Comparison of ENCODE assay signal across 14 mouse cellular contexts in genomic region chr13:97051158-97051557, GRCm38 (mm10). TPM values are rescaled to one million over a fixed set of nuclear protein-coding genes. Genes with fewer than 3 reads are reported as not detected.
DNase-seq lines count a peak whose midpoint lies in the region; ATAC-seq and TF ChIP-seq lines count a peak whose summit lies in the region.
"Had no signal": no experiment of that assay in that cellular context is flagged by ENCODE, and none has a peak within 500 bp of the region (broad histone marks: within the 10 kb centered on the region; RNA-seq: fewer than 3 reads in every experiment).

No protein-coding gene starts in this region.

- H3K36me3 ChIP-seq in forebrain, embryonic 15.5 days: no peaks in the 10 kb centered on the region
- H3K36me3 ChIP-seq in forebrain, embryonic 10.5 days (replicated peaks): no peaks in the 10 kb centered on the region
- H3K36me3 ChIP-seq in liver, postnatal 0 days (replicated peaks; ENCODE audit: insufficient read depth, low read length): no peaks in the 10 kb centered on the region
- H3K36me3 ChIP-seq: hindbrain, embryonic 13.5 days had no signal

- TF ChIP-seq EP300 in liver, postnatal 0 days (IDR thresholded peaks at IDR 0.05; ENCODE audit: low read depth): no peak

- no peak overlapping the region for H3K4me3 ChIP-seq in forebrain, embryonic 15.5 days
- no peak overlapping the region for H3K4me3 ChIP-seq in forebrain, embryonic 10.5 days
- H3K4me3 ChIP-seq in layer of hippocampus, adult 2 months: no peak overlapping the region
- no peak overlapping the region for H3K4me3 ChIP-seq in liver, postnatal 0 days (ENCODE audit: low read depth, low read length)
- H3K4me3 ChIP-seq: hindbrain, embryonic 13.5 days had no signal

- TF ChIP-seq CTCF in layer of hippocampus, adult 2 months (conservative IDR thresholded peaks at IDR 0.05): no peak
- no peak for TF ChIP-seq CTCF in liver, postnatal 0 days (IDR thresholded peaks at IDR 0.05; ENCODE audit: low read depth)

- H3K4me1 ChIP-seq in forebrain, embryonic 15.5 days: 0 out of 2 replicates have a peak, but pooled peaks cover 2% of the 10 kb centered on the region
- H3K4me1 ChIP-seq in forebrain, embryonic 10.5 days: no peaks in the 10 kb centered on the region
- H3K4me1 ChIP-seq in liver, postnatal 0 days (ENCODE audit: insufficient read depth): no peaks in the 10 kb centered on the region
- H3K4me1 ChIP-seq: hindbrain, embryonic 13.5 days had no signal

- H3K27ac ChIP-seq in forebrain, embryonic 15.5 days (replicated peaks): no peak overlapping the region
- H3K27ac ChIP-seq in forebrain, embryonic 10.5 days: no peak overlapping the region
- no peak overlapping the region for H3K27ac ChIP-seq in layer of hippocampus, adult 2 months
- no peak overlapping the region for H3K27ac ChIP-seq in liver, postnatal 0 days (ENCODE audit: low read depth)
- H3K27ac ChIP-seq: hindbrain, embryonic 13.5 days; macrophage had no signal

- H3K9me3 ChIP-seq in forebrain, embryonic 15.5 days: no peaks in the 10 kb centered on the region
- no peaks in the 10 kb centered on the region for H3K9me3 ChIP-seq in forebrain, embryonic 10.5 days
- no peaks in the 10 kb centered on the region for H3K9me3 ChIP-seq in liver, postnatal 0 days (ENCODE audit: low read length)
- H3K9me3 ChIP-seq: hindbrain, embryonic 13.5 days had no signal

- 40% methylated on average over 6 of the region's 6 CpGs for WGBS in forebrain, embryonic 15.5 days
- WGBS in forebrain, embryonic 10.5 days: 81% methylated on average over 6 of the region's 6 CpGs
- WGBS in liver, postnatal 0 days (ENCODE audit: insufficient replicate concordance): 68% methylated on average over 6 of the region's 6 CpGs

- H3K9ac ChIP-seq in forebrain, embryonic 15.5 days (replicated peaks): no peak overlapping the region
- H3K9ac ChIP-seq in liver, postnatal 0 days (replicated peaks): no peak overlapping the region
- H3K9ac ChIP-seq: hindbrain, embryonic 13.5 days had no signal

- H3K27me3 ChIP-seq in forebrain, embryonic 15.5 days: no peaks in the 10 kb centered on the region
- no peaks in the 10 kb centered on the region for H3K27me3 ChIP-seq in forebrain, embryonic 10.5 days (ENCODE audit: poor library complexity, severe bottlenecking)
- H3K27me3 ChIP-seq in liver, postnatal 0 days (ENCODE audit: insufficient read depth, low read length): no peaks in the 10 kb centered on the region
- H3K27me3 ChIP-seq: hindbrain, embryonic 13.5 days had no signal

- ATAC-seq in forebrain, embryonic 15.5 days (replicated peaks): peak; percentile 73
- no peak for ATAC-seq in liver, postnatal 0 days
- ATAC-seq in activated CD4-positive, CD25-positive, alpha-beta regulatory T cell, adult 4 months: no peak

- no peak for DNase-seq in forebrain, embryonic 10.5 days (ENCODE audit: extremely low spot score, low spot score)
- peak; percentile 61 for DNase-seq in lung, postnatal 10 days
- no peak for DNase-seq in lung, postnatal 36 days
- peak; percentile 57 for DNase-seq in cerebellum, adult 11 months
- DNase-seq in layer of hippocampus, adult 2 months (ENCODE audit: low spot score in 2 of 2): peak; percentile 15
- no peak for DNase-seq in liver, postnatal 0 days
- DNase-seq: B cell, adult 2 months had no signal

- H3K4me2 ChIP-seq in forebrain, embryonic 15.5 days (replicated peaks): no peak overlapping the region
- no peak overlapping the region for H3K4me2 ChIP-seq in liver, postnatal 0 days (ENCODE audit: low read depth, low read length)
- H3K4me2 ChIP-seq: hindbrain, embryonic 13.5 days had no signal

RNA-seq across cellular contexts. Expression of gene Fam169a, which starts 15.9 kb away (rescaled TPM):
- 14.4 and 15.1 TPM in 2 replicates for polyA plus RNA-seq in forebrain, embryonic 15.5 days (2015; fragmentation: Nextera tagmentation; extraction: Ambion mirVana)
- 11.3 and 12.2 TPM in 2 replicates for polyA plus RNA-seq in forebrain, embryonic 10.5 days (2016; fragmentation: Nextera tagmentation; extraction: Ambion mirVana)
- total RNA-seq in layer of hippocampus, adult 2 months (2021): 10 to 100 TPM; 39.6 TPM
- 0.27 and 0.37 TPM in 2 replicates for polyA plus RNA-seq in liver, postnatal 0 days (2015; fragmentation: Nextera tagmentation; extraction: Ambion mirVana)
- under 1 TPM; 0.56 to 0.71 TPM for polyA plus RNA-seq in activated CD4-positive, CD25-positive, alpha-beta regulatory T cell, adult 4 months (2017; shearing (Covaris generic))

RNA-seq across cellular contexts. Expression of gene 1700029F12Rik, which starts 17.0 kb away (rescaled TPM):
- polyA plus RNA-seq in forebrain, embryonic 15.5 days (2015; fragmentation: Nextera tagmentation; extraction: Ambion mirVana): not detected in 2 replicates
- not detected in 2 replicates for polyA plus RNA-seq in forebrain, embryonic 10.5 days (2016; fragmentation: Nextera tagmentation; extraction: Ambion mirVana)
- not detected for total RNA-seq in layer of hippocampus, adult 2 months (2021)
- polyA plus RNA-seq in liver, postnatal 0 days (2015; fragmentation: Nextera tagmentation; extraction: Ambion mirVana): not detected in 2 replicates
- polyA plus RNA-seq in activated CD4-positive, CD25-positive, alpha-beta regulatory T cell, adult 4 months (2017; shearing (Covaris generic)): not detected
- total RNA-seq: neutrophil, adult 5-6 weeks had no signal
- polyA plus RNA-seq: hindbrain, embryonic 13.5 days; limb, embryonic 11.5 days; macrophage; stomach, embryonic 14.5 days had no signal

RNA-seq across cellular contexts. Expression of gene Gm6169, which starts 47.9 kb away (rescaled TPM):
- polyA plus RNA-seq in forebrain, embryonic 15.5 days (2015; fragmentation: Nextera tagmentation; extraction: Ambion mirVana): 0.92 and 1.5 TPM in 2 replicates
- 0.37 and 1.7 TPM in 2 replicates for polyA plus RNA-seq in forebrain, embryonic 10.5 days (2016; fragmentation: Nextera tagmentation; extraction: Ambion mirVana)
- total RNA-seq in layer of hippocampus, adult 2 months (2021): not detected
- polyA plus RNA-seq in liver, postnatal 0 days (2015; fragmentation: Nextera tagmentation; extraction: Ambion mirVana): 0.70 and 0.92 TPM in 2 replicates
- polyA plus RNA-seq in activated CD4-positive, CD25-positive, alpha-beta regulatory T cell, adult 4 months (2017; shearing (Covaris generic)): 1 to 10 TPM; 5.1 to 9.7 TPM

Comparison
In these comparisons a context has a peak if more than half of its experiments do, and no peak if none do; other contexts are left out.
1. DNase-seq: peak in lung, postnatal 10 days (single experiment), cerebellum, adult 11 months (single experiment) and layer of hippocampus, adult 2 months (2 of 2); none in forebrain, embryonic 10.5 days (single experiment), lung, postnatal 36 days (single experiment) and liver, postnatal 0 days (single experiment).